Mouse (Mus musculus): ENCODE measurements around the gene Srcap.
"Not testable (repeated sequence)": the region's sequence is repeated elsewhere in the genome, so short reads cannot be mapped to it uniquely, and the experiment has no call there.

Srcap gene

GRCm38 (mm10) chr7:127489982-127490381 lies 21.8 kb upstream of the Srcap start:
- DNase-seq (ENCODE audit: low spot score in 2 of 2) = no peak

GRCm38 (mm10) chr7:127491846-127492245 lies 19.9 kb upstream of the Srcap start:
- DNase-seq (ENCODE audit: low spot score in 2 of 2) = no peak

- no peak for DNase-seq (ENCODE audit: low spot score in 2 of 2)
Observed at GRCm38 (mm10) chr7:127494648-127495047, 17.1 kb upstream of the Srcap start.

- DNase-seq (ENCODE audit: low spot score in 2 of 2) = no peak
Observed at GRCm38 (mm10) chr7:127497382-127497781, 14.4 kb upstream of the Srcap start.

GRCm38 (mm10) chr7:127498407-127498806 lies 13.4 kb upstream of the Srcap start:
- DNase-seq (ENCODE audit: low spot score in 2 of 2) = no peak

- no peak for DNase-seq (ENCODE audit: low spot score in 2 of 2)
Observed at GRCm38 (mm10) chr7:127508291-127508690, 3.5 kb upstream of the Srcap start.

GRCm38 (mm10) chr7:127509830-127510229 lies 2.0 kb upstream of the Srcap start:
- not testable (repeated sequence) for DNase-seq (ENCODE audit: low spot score in 2 of 2)

- DNase-seq (ENCODE audit: low spot score in 2 of 2) = no peak
Observed at GRCm38 (mm10) chr7:127511241-127511640, 542 bp upstream of the Srcap start.

- DNase-seq (ENCODE audit: low spot score in 2 of 2) = peak; percentile 83 to 87
Observed at GRCm38 (mm10) chr7:127512231-127513015, 640 bp downstream of the Srcap start.

- peak in 1 of 2 experiments; percentile 11 for DNase-seq (ENCODE audit: low spot score in 2 of 2)
Observed at GRCm38 (mm10) chr7:127513016-127513390, 1.2 kb downstream of the Srcap start.

- DNase-seq (ENCODE audit: low spot score in 2 of 2) = no peak
Observed at GRCm38 (mm10) chr7:127513781-127514180, 2.0 kb downstream of the Srcap start.

- no peak for DNase-seq (ENCODE audit: low spot score in 2 of 2)
Observed at GRCm38 (mm10) chr7:127515846-127516245, 4.1 kb downstream of the Srcap start.

- DNase-seq (ENCODE audit: low spot score in 2 of 2) = no peak
Observed at GRCm38 (mm10) chr7:127516344-127516743, 4.6 kb downstream of the Srcap start.

- DNase-seq (ENCODE audit: low spot score in 2 of 2) = no peak
Observed at GRCm38 (mm10) chr7:127519284-127519683, 7.5 kb downstream of the Srcap start, which contains the start of gene Gm42715. TSS of gene Gm42715 (plus strand) at chr7:127519584.

- no peak for DNase-seq (ENCODE audit: low spot score in 2 of 2)
Observed at GRCm38 (mm10) chr7:127541671-127542070, 29.9 kb downstream of the Srcap start.

GRCm38 (mm10) chr7:127549116-127549835 lies 37.5 kb downstream of the Srcap start:
- no peak for DNase-seq (ENCODE audit: low spot score in 2 of 2)

GRCm38 (mm10) chr7:127551558-127551957 lies 39.8 kb downstream of the Srcap start:
- DNase-seq (ENCODE audit: low spot score in 2 of 2) = no peak

- DNase-seq (ENCODE audit: low spot score in 2 of 2) = no peak
Observed at GRCm38 (mm10) chr7:127560580-127560979, 48.8 kb downstream of the Srcap start.

- DNase-seq (ENCODE audit: low spot score in 2 of 2) = no peak
Observed at GRCm38 (mm10) chr7:127561340-127561858, 49.6 kb downstream of the Srcap start, which contains the start of gene Tmem265. TSS of gene Tmem265 (plus strand) at chr7:127561390.

- no peak for DNase-seq (ENCODE audit: low spot score in 2 of 2)
Observed at GRCm38 (mm10) chr7:127564381-127565150, 52.8 kb downstream of the Srcap start.

GRCm38 (mm10) chr7:127572895-127573471 lies 61.2 kb downstream of the Srcap start, which contains the start of gene Phkg2:
TSS of gene Phkg2 (plus strand) at chr7:127573340.
- peak; percentile 60 to 89 for DNase-seq (ENCODE audit: low spot score in 2 of 2)

Measured in urinary bladder, adult 18-20 months (tissue).